Mouse (Mus musculus) bone marrow macrophage, adult 2 months (primary cell): ENCODE measurements at regions not wholly inside any gene's neighbourhood (a gene's known extent, or its start where the extent isn't known, plus 50 kb on each side); places are given as distances from the start of the nearest gene placed in this dataset.

Experiments
- H3K27ac ChIP-seq: 2 replicates; pipeline ENCODE4 v1.5.1; 2012; ENCODE audit warnings: low read depth, low read length; ENCODE audit not compliant: insufficient read depth
- H3K4me1 ChIP-seq: 2 replicates; pipeline ENCODE4 v1.6.1; 2012; ENCODE audit warnings: low read length; ENCODE audit not compliant: control insufficient read depth, insufficient read depth
- H3K4me3 ChIP-seq: 2 replicates; pipeline ENCODE4 v1.5.1; 2012; ENCODE audit warnings: mild to moderate bottlenecking, low read length, moderate library complexity; ENCODE audit not compliant: insufficient read depth
- CTCF ChIP-seq: IDR thresholded peaks from 2 replicates; pipeline ENCODE4 v1.5.1; 2012; ENCODE audit warnings: low read depth, mild to moderate bottlenecking, low read length, moderate library complexity
- POLR2A ChIP-seq: IDR thresholded peaks from 2 replicates; pipeline ENCODE4 v1.6.1; 2012; ENCODE audit warnings: mild to moderate bottlenecking, low read depth, low read length, borderline replicate concordance

DNA sequence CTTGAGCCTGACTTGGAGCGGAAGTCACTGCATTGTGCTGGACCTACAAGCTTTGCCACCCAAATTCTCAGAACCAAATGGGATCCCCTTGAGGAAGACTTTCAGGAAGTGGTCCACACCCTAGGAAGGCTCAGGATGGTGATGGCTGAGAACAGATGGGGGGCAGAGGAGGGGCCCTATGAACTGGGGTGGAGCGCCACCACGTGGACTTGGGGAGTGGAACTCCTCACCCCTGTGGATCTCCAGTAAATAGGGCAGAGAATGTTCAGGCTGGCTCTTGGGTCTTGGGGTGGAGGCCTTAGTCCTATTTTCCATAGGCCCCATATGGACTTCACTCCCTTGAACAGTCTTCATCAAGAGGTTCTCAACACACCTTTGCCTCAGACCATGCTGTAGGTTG lies 260.6 kb downstream of the Dysf start:
- Histone ChIP-seq H3K27ac (no peak overlapping the region), H3K4me3 (no peak overlapping the region), H3K4me1 (no peaks in the 10 kb centered on the region)
- TF ChIP-seq CTCF (no peak), POLR2A (no peak)

DNA sequence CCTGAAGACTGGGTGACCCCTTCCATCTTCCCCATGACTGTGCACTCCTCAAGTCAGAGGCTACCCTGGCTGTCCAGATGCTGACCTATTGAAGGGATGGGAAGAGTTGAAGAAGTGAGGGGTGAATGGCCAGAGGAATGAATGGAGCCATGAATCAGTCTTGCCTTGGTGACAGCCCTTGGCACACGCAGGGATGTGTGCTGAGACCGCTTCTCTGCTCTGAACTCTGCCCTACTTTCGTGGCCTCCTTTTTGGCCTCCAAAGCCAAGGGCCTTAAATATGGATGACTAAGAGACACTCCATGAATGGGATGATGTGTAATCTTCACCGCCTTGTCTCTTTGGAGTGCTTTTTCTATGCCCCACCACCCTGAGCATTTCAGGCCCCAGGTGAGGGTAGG lies 259.7 kb downstream of the Dysf start:
- Histone ChIP-seq H3K27ac (no peak overlapping the region), H3K4me3 (no peak overlapping the region)
- TF ChIP-seq POLR2A = no peak
- TF ChIP-seq CTCF = no peak

DNA sequence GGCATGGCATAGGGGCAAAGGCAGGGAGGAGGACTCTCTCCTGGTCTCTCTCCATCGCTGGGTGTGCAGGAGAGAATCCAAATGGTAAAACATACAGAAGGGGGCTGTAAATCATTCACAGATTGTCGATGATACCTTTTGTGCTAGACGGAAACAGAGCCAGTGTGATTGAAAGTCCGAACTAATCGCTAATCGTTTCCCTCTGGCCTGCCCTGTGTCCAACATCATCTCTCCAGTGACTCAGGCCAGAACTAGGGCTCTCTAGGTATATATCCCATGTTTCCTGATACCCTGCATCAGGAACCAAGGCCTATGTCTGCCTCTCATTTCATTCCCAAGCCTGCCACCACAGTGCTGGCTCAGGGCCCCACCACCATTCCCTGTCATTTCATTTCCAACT lies 259.1 kb downstream of the Dysf start:
- H3K27ac ChIP-seq = no peak overlapping the region

More for the DNA sequence above, 259.7 kb downstream of the Dysf start:
- no peaks in the 10 kb centered on the region for H3K4me1 ChIP-seq

DNA sequence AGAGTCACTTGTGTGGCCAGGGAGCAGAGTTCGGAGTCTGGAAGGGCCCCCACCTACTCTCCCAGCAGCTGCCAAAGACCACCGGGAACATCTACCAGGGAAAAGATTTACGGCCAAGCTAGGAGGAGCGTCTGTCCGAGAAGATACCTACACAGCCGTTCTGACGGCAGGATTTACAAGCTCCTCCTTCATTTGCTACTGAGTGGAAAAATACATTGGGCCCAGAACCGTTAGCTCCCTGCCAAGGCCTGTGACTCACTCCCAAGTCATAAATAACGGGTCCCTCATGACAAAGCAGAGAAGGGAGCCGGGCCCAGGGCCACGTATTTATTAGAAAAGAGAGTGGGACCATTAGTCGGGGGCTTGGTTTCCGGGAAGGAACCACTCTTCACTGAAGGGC lies 258.3 kb downstream of the Dysf start:
- Histone ChIP-seq H3K4me1 (no peaks in the 10 kb centered on the region), H3K4me3 (no peak overlapping the region), H3K27ac (no peak overlapping the region)
- TF ChIP-seq POLR2A (no peak), CTCF (no peak)

More for the DNA sequence above, 259.1 kb downstream of the Dysf start:
- no peak overlapping the region for H3K4me3 ChIP-seq
- no peak for TF ChIP-seq CTCF
- TF ChIP-seq POLR2A = no peak
- H3K4me1 ChIP-seq = no peaks in the 10 kb centered on the region

DNA sequence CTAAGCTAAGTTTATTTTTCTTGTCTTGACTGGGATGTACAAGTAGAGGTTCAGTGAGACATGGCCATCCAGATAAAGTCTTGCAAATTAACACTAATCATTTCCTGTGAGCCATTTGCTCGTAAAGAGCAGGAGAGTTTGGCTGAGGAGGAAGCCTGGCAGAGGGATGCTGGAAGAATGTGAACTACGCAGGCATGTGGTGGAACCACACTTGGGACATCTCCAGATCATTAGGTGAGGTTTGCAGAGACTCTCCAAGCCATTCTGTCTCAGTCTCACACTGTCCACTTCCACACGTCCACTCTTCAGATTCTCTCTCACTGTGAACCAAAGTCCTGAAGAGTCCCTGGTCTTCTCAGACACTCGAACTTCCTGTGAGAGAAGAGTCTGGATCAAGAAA lies 256.3 kb downstream of the Dysf start:
- Histone ChIP-seq H3K27ac (no peak overlapping the region), H3K4me1 (no peaks in the 10 kb centered on the region), H3K4me3 (no peak overlapping the region)
- TF ChIP-seq POLR2A = no peak
- no peak for TF ChIP-seq CTCF

DNA sequence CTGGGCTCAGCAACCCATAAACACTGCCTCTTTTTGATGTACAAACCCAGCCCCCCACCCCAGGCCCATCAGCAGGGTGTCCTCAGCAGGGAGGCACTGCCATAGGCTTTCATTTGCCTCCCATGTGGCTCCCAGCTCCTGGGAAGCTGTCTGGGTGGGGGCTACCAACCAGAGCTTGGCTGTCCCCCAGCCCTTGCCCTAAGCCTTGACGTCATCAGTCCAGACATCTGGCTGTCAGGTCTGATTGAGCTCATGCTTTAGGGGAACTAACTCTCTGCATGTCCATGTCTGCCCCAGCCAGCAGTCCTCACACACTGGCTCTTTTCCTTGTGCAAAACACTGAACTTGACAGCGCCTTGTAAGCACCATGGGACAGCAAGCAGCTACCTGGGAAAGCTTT lies 255.3 kb downstream of the Dysf start:
- TF ChIP-seq CTCF (no peak), POLR2A (no peak)
- H3K4me1 ChIP-seq = no peaks in the 10 kb centered on the region
- H3K27ac ChIP-seq = no peak overlapping the region
- H3K4me3 ChIP-seq = no peak overlapping the region

DNA sequence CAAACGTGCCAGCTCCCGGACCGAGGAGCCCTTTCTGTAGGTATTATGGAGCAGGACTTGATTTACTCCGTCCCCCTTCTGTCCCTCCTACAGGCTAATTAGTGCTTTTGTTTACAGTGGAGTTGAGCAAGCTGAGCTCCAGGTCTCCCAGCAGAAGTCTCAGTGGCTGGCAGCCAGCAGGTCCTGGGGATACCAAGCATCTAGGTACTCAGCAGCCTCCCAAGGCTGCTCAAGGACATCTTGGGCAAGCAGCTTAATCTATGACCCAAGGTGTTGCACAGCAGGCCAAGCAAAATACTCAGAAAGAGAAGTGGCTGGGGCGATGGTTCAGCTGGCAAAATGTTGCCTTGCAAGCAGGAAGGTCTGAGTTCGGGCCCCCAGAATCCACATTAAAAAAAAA lies 254.4 kb downstream of the Dysf start:
- H3K4me3 ChIP-seq = no peak overlapping the region
- H3K27ac ChIP-seq = no peak overlapping the region
- no peaks in the 10 kb centered on the region for H3K4me1 ChIP-seq
- TF ChIP-seq POLR2A (no peak), CTCF (no peak)

DNA sequence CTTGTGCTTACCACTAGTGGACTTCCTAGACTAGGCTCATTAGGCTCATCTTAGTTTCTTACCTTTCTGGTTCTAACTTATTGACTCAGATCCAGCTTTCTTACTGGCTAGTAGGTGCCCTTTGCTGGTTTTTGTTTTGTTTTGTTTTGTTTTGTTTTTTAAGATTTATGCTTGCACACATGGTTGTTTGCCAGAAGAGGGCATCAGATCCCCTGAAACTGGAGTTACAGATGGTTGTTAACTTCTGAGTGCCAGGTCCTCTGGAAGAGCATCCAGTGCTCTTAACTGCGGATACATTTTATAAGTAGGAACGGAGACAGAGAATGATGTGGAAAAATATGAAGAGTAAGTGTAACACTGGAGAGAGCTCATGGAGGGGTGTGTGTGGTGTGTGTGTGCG lies 253.1 kb downstream of the Dysf start:
- Histone ChIP-seq H3K4me1 (no peaks in the 10 kb centered on the region), H3K27ac (no peak overlapping the region), H3K4me3 (no peak overlapping the region)
- no peak for TF ChIP-seq POLR2A
- TF ChIP-seq CTCF = no peak
